In genomic region chr8:11361546-11362277, GRCm38 (mm10) we compare ENCODE assay signal across 11 mouse cellular contexts. TPM values are rescaled to one million over a fixed set of nuclear protein-coding genes. Genes with fewer than 3 reads are reported as not detected.
DNase-seq lines count a peak whose midpoint lies in the region; ATAC-seq and TF ChIP-seq lines count a peak whose summit lies in the region.
"Had no signal": no experiment of that assay in that cellular context is flagged by ENCODE, and none has a peak within 500 bp of the region (broad histone marks: within the 10 kb centered on the region; RNA-seq: fewer than 3 reads in every experiment).

No protein-coding gene starts in this region.

- ATAC-seq in intestine, embryonic 14.5 days (replicated peaks; ENCODE audit: low FRiP score, low TSS enrichment, low read depth), result no peak
- ATAC-seq in intestine, postnatal 0 days, result no peak
- ATAC-seq in embryonic facial prominence, embryonic 14.5 days (ENCODE audit: low read depth), result no peak
- ATAC-seq in hindbrain, embryonic 11.5 days (ENCODE audit: low FRiP score), result peak; percentile 43; the same call in 1 of the 2 replicates
- ATAC-seq in midbrain, embryonic 15.5 days (replicated peaks), result peak; percentile 37; the same call in 1 of the 2 replicates
- no peak for ATAC-seq in liver, embryonic 11.5 days (replicated peaks; ENCODE audit: low FRiP score)

- WGBS in intestine, embryonic 14.5 days, result 58% methylated on average over 9 of the region's 9 CpGs
- WGBS in intestine, postnatal 0 days, result 64% methylated on average over 9 of the region's 9 CpGs
- WGBS in embryonic facial prominence, embryonic 14.5 days, result 61% methylated on average over 9 of the region's 9 CpGs
- WGBS in hindbrain, embryonic 11.5 days, result 66% methylated on average over 9 of the region's 9 CpGs
- WGBS in midbrain, embryonic 15.5 days, result 54% methylated on average over 9 of the region's 9 CpGs
- 68% methylated on average over 9 of the region's 9 CpGs for WGBS in liver, embryonic 11.5 days

- peaks cover 37% of the 10 kb centered on the region for H3K4me1 ChIP-seq in intestine, embryonic 14.5 days (replicated peaks; ENCODE audit: control insufficient read depth, insufficient read depth, low read length)
- H3K4me1 ChIP-seq in intestine, postnatal 0 days (replicated peaks; ENCODE audit: control insufficient read depth, insufficient read depth, low read length), result no peaks in the 10 kb centered on the region
- H3K4me1 ChIP-seq in embryonic facial prominence, embryonic 14.5 days (ENCODE audit: control insufficient read depth, insufficient read depth, low read length), result peaks cover 49% of the 10 kb centered on the region
- peaks cover 4% of the 10 kb centered on the region for H3K4me1 ChIP-seq in hindbrain, embryonic 11.5 days (replicated peaks; ENCODE audit: control insufficient read depth, insufficient read depth, low read length)
- peaks cover 18% of the 10 kb centered on the region for H3K4me1 ChIP-seq in midbrain, embryonic 15.5 days
- H3K4me1 ChIP-seq in liver, embryonic 11.5 days (replicated peaks; ENCODE audit: control insufficient read depth, insufficient read depth, low read length), result peaks cover 12% of the 10 kb centered on the region

- no peak overlapping the region for H3K4me2 ChIP-seq in intestine, embryonic 14.5 days (ENCODE audit: low read length)
- no peak overlapping the region for H3K4me2 ChIP-seq in intestine, postnatal 0 days (replicated peaks; ENCODE audit: low read depth)
- no peak overlapping the region for H3K4me2 ChIP-seq in embryonic facial prominence, embryonic 14.5 days (ENCODE audit: low read depth, low read length)
- no peak overlapping the region for H3K4me2 ChIP-seq in hindbrain, embryonic 11.5 days (replicated peaks; ENCODE audit: low read depth, low read length)
- no peak overlapping the region for H3K4me2 ChIP-seq in midbrain, embryonic 15.5 days
- H3K4me2 ChIP-seq in liver, embryonic 11.5 days, result no peak overlapping the region

- H3K27me3 ChIP-seq in intestine, embryonic 14.5 days (replicated peaks; ENCODE audit: control insufficient read depth, insufficient read depth, low read length), result no peaks in the 10 kb centered on the region
- no peaks in the 10 kb centered on the region for H3K27me3 ChIP-seq in intestine, postnatal 0 days (replicated peaks; ENCODE audit: control insufficient read depth, insufficient read depth, low read length)
- H3K27me3 ChIP-seq in embryonic facial prominence, embryonic 14.5 days (replicated peaks; ENCODE audit: control insufficient read depth, insufficient read depth, low read length), result no peaks in the 10 kb centered on the region
- H3K27me3 ChIP-seq in hindbrain, embryonic 11.5 days (ENCODE audit: control insufficient read depth, insufficient read depth, low read length), result no peaks in the 10 kb centered on the region
- H3K27me3 ChIP-seq in midbrain, embryonic 15.5 days (replicated peaks), result no peaks in the 10 kb centered on the region
- H3K27me3 ChIP-seq in liver, embryonic 11.5 days (replicated peaks; ENCODE audit: control insufficient read depth, insufficient read depth, low read length), result no peaks in the 10 kb centered on the region

- no peak for TF ChIP-seq CTCF in intestine, postnatal 0 days (IDR thresholded peaks at IDR 0.05; ENCODE audit: low read depth)

- H3K9me3 ChIP-seq in intestine, embryonic 14.5 days (ENCODE audit: control insufficient read depth, low read length), result no peaks in the 10 kb centered on the region
- no peaks in the 10 kb centered on the region for H3K9me3 ChIP-seq in intestine, postnatal 0 days (ENCODE audit: control insufficient read depth)
- no peaks in the 10 kb centered on the region for H3K9me3 ChIP-seq in embryonic facial prominence, embryonic 14.5 days (ENCODE audit: control insufficient read depth, low read length)
- H3K9me3 ChIP-seq in hindbrain, embryonic 11.5 days (ENCODE audit: control insufficient read depth, low read length), result no peaks in the 10 kb centered on the region
- H3K9me3 ChIP-seq in midbrain, embryonic 15.5 days, result no peaks in the 10 kb centered on the region
- H3K9me3 ChIP-seq in liver, embryonic 11.5 days (ENCODE audit: control insufficient read depth, low read length), result no peaks in the 10 kb centered on the region

- H3K4me3 ChIP-seq in intestine, embryonic 14.5 days (ENCODE audit: low read depth, low read length), result no peak overlapping the region
- no peak overlapping the region for H3K4me3 ChIP-seq in intestine, postnatal 0 days (ENCODE audit: low read depth, low read length)
- no peak overlapping the region for H3K4me3 ChIP-seq in embryonic facial prominence, embryonic 14.5 days (ENCODE audit: low read depth, low read length)
- no peak overlapping the region for H3K4me3 ChIP-seq in hindbrain, embryonic 11.5 days (ENCODE audit: low read depth, low read length)
- no peak overlapping the region for H3K4me3 ChIP-seq in midbrain, embryonic 15.5 days
- H3K4me3 ChIP-seq in liver, embryonic 11.5 days (ENCODE audit: low read depth, low read length), result no peak overlapping the region
- H3K4me3 ChIP-seq: left cerebral cortex, adult 2 months had no signal

- no peaks in the 10 kb centered on the region for H3K36me3 ChIP-seq in intestine, embryonic 14.5 days (ENCODE audit: control insufficient read depth, insufficient read depth, low read length)
- H3K36me3 ChIP-seq in intestine, postnatal 0 days (ENCODE audit: control insufficient read depth, insufficient read depth), result no peaks in the 10 kb centered on the region
- H3K36me3 ChIP-seq in embryonic facial prominence, embryonic 14.5 days (ENCODE audit: control insufficient read depth, insufficient read depth, low read length), result no peaks in the 10 kb centered on the region
- no peaks in the 10 kb centered on the region for H3K36me3 ChIP-seq in hindbrain, embryonic 11.5 days (ENCODE audit: control insufficient read depth, insufficient read depth, low read length)
- H3K36me3 ChIP-seq in midbrain, embryonic 15.5 days (replicated peaks), result no peaks in the 10 kb centered on the region
- no peaks in the 10 kb centered on the region for H3K36me3 ChIP-seq in liver, embryonic 11.5 days (ENCODE audit: control insufficient read depth, insufficient read depth, low read length)

- no peak overlapping the region for H3K9ac ChIP-seq in intestine, embryonic 14.5 days (ENCODE audit: low read length)
- H3K9ac ChIP-seq in intestine, postnatal 0 days (ENCODE audit: low read depth, low read length), result no peak overlapping the region
- 0 out of 2 replicates have a peak overlapping the region, but pooled peaks have one; percentile 41 for H3K9ac ChIP-seq in embryonic facial prominence, embryonic 14.5 days (ENCODE audit: low read depth, low read length)
- no peak overlapping the region for H3K9ac ChIP-seq in hindbrain, embryonic 11.5 days (ENCODE audit: low read depth, low read length)
- no peak overlapping the region for H3K9ac ChIP-seq in midbrain, embryonic 15.5 days
- no peak overlapping the region for H3K9ac ChIP-seq in liver, embryonic 11.5 days (ENCODE audit: low read depth, low read length)

- DNase-seq in intestine, embryonic 14.5 days (ENCODE audit: low spot score), result no peak
- no peak for DNase-seq in embryonic facial prominence, embryonic 14.5 days (ENCODE audit: low spot score)
- DNase-seq in hindbrain, embryonic 11.5 days (ENCODE audit: low spot score), result no peak
- DNase-seq in liver, embryonic 11.5 days (ENCODE audit: low spot score), result no peak
- no peak for DNase-seq in right cerebral cortex, postnatal 36 days (ENCODE audit: low spot score in 2 of 2)
- DNase-seq in urinary bladder, postnatal 4 days (ENCODE audit: low spot score in 2 of 2), result no peak
- DNase-seq: thymus, postnatal 25 days had no signal

- peak overlapping the region; percentile 77 for H3K27ac ChIP-seq in intestine, embryonic 14.5 days (ENCODE audit: low read depth)
- H3K27ac ChIP-seq in intestine, postnatal 0 days (ENCODE audit: low read depth, low read length), result no peak overlapping the region
- peak overlapping the region; percentile 77 for H3K27ac ChIP-seq in embryonic facial prominence, embryonic 14.5 days (replicated peaks; ENCODE audit: low read depth, low read length)
- peak overlapping the region; percentile 64 for H3K27ac ChIP-seq in hindbrain, embryonic 11.5 days (ENCODE audit: low read depth, low read length)
- no peak overlapping the region for H3K27ac ChIP-seq in midbrain, embryonic 15.5 days
- no peak overlapping the region for H3K27ac ChIP-seq in liver, embryonic 11.5 days (ENCODE audit: low read depth, low read length)
- H3K27ac ChIP-seq: left cerebral cortex, adult 2 months; macrophage had no signal

RNA-seq across cellular contexts. Expression of gene Col4a1, which starts 49.1 kb away (rescaled TPM):
- 228 TPM in 2 replicates for polyA plus RNA-seq in intestine, embryonic 14.5 days (2014; fragmentation: Nextera tagmentation; extraction: Ambion mirVana)
- 84.5 and 85.5 TPM in 2 replicates for polyA plus RNA-seq in intestine, postnatal 0 days (2015; fragmentation: Nextera tagmentation; extraction: Ambion mirVana)
- polyA plus RNA-seq in embryonic facial prominence, embryonic 14.5 days (2014; fragmentation: Nextera tagmentation; extraction: Ambion mirVana), result 270 and 289 TPM in 2 replicates
- 91.8 and 94.2 TPM in 2 replicates for polyA plus RNA-seq in hindbrain, embryonic 11.5 days (2014; fragmentation: Nextera tagmentation; extraction: Ambion mirVana)
- polyA plus RNA-seq in midbrain, embryonic 15.5 days (2015; fragmentation: Nextera tagmentation; extraction: Ambion mirVana), result 90.6 and 102 TPM in 2 replicates
- polyA plus RNA-seq in liver, embryonic 11.5 days (2014; fragmentation: Nextera tagmentation; extraction: Ambion mirVana), result 40.8 and 45.7 TPM in 2 replicates

RNA-seq across cellular contexts. Expression of gene Col4a2, which starts 49.1 kb away (rescaled TPM):
- polyA plus RNA-seq in intestine, embryonic 14.5 days (2014; fragmentation: Nextera tagmentation; extraction: Ambion mirVana), result 52.9 and 58.4 TPM in 2 replicates
- 44.5 and 44.8 TPM in 2 replicates for polyA plus RNA-seq in intestine, postnatal 0 days (2015; fragmentation: Nextera tagmentation; extraction: Ambion mirVana)
- polyA plus RNA-seq in embryonic facial prominence, embryonic 14.5 days (2014; fragmentation: Nextera tagmentation; extraction: Ambion mirVana), result 92.3 and 95.9 TPM in 2 replicates
- polyA plus RNA-seq in hindbrain, embryonic 11.5 days (2014; fragmentation: Nextera tagmentation; extraction: Ambion mirVana), result 26.2 and 29.9 TPM in 2 replicates
- polyA plus RNA-seq in midbrain, embryonic 15.5 days (2015; fragmentation: Nextera tagmentation; extraction: Ambion mirVana), result 43.7 and 47.5 TPM in 2 replicates
- 12.2 and 13.1 TPM in 2 replicates for polyA plus RNA-seq in liver, embryonic 11.5 days (2014; fragmentation: Nextera tagmentation; extraction: Ambion mirVana)

Comparison
In these comparisons a context has a peak if more than half of its experiments do, and no peak if none do; other contexts are left out.
1. H3K27ac ChIP-seq: peak in intestine, embryonic 14.5 days (single experiment), embryonic facial prominence, embryonic 14.5 days (single experiment) and hindbrain, embryonic 11.5 days (single experiment); none in intestine, postnatal 0 days (single experiment), midbrain, embryonic 15.5 days (single experiment) and liver, embryonic 11.5 days (single experiment).
2. ATAC-seq: peak in hindbrain, embryonic 11.5 days (single experiment) and midbrain, embryonic 15.5 days (single experiment); none in intestine, embryonic 14.5 days (single experiment), intestine, postnatal 0 days (single experiment), embryonic facial prominence, embryonic 14.5 days (single experiment) and liver, embryonic 11.5 days (single experiment).